13 mouse cellular contexts compared by ENCODE assay signal in the genomic region with DNA sequence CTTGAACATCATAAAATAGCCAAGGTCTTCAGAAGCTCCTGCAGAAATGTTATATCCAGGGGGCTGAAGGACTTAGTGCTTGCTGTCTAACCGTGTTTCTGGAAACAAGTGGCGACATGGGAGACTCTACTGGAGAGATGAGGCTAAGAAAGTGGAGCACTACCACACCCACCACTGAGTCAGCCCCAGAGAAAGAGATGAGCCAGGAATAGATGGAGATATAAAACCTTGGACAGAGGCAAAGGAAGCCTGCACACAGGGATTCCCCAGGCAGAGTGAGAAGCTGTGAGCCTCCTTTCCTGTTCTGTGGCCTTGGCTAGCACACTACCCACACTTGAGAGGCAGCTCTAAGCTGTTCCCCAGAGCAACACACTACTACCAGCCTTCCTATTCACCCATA.
"Had no signal": no experiment of that assay in that cellular context is flagged by ENCODE, and none has a peak within 500 bp of the region (broad histone marks: within the 10 kb centered on the region; RNA-seq: fewer than 3 reads in every experiment).

No protein-coding gene starts in this region.

- ATAC-seq: midbrain, embryonic 16.5 days had no signal

- DNase-seq: lung, adult 18-20 months; lung, embryonic 14.5 days; lung, postnatal 10 days; lung, postnatal 4 days; midbrain, embryonic 14.5 days; retina, postnatal 1 day; right cerebral cortex, postnatal 25 days; right cerebral cortex, postnatal 4 days; spleen, adult 18-20 months; thymus, adult 18-20 months; thymus, postnatal 14 days; thymus, postnatal 36 days had no signal
